Mouse (Mus musculus): ENCODE data around the gene Hs3st5. TPM values are rescaled to one million over a fixed set of nuclear protein-coding genes. Genes with fewer than 3 reads are reported as not detected.

Hs3st5 gene
- polyA plus RNA-seq, 1 experiment from 2014 or later: 3.1 TPM

DNA sequence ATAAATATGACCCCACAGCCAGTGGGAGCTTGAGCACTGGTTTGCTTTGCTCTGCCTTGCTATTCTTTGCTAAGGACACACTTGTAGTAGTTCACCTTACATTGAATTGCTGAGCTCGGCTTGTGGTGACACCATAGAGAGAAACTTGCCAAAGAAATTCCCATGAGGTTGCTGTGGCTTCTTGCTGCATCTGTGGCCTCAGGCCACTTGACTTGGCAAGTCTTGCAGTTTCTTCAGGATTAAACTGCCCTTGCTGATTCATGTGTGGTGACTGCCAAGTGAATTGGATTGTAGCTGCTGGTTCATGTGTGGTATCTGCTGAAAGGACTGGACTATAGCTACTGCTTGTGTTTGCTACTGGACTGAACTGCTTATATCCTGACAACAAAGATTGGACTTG is 13.0 kb upstream of the Hs3st5 start:
- ATAC-seq (replicated peaks; ENCODE audit: insufficient number of reproducible peaks, low FRiP score, low TSS enrichment, low read depth): no peak
- H3K4me2 ChIP-seq (ENCODE audit: low read depth, low read length): no peak overlapping the region
- no peak overlapping the region for H3K4me3 ChIP-seq (ENCODE audit: low read depth, low read length)
- no peaks in the 10 kb centered on the region for H3K36me3 ChIP-seq (replicated peaks; ENCODE audit: control insufficient read depth, insufficient read depth, low read depth, low read length)
- no peak overlapping the region for H3K27ac ChIP-seq (replicated peaks; ENCODE audit: low read depth, low read length)
- DNase-seq (ENCODE audit: low spot score): no peak
- 90% methylated on average over 1 of the region's 1 CpGs for WGBS
- H3K4me1 ChIP-seq (ENCODE audit: control insufficient read depth, insufficient read depth, low read length): no peaks in the 10 kb centered on the region
- no peak overlapping the region for H3K9ac ChIP-seq (replicated peaks; ENCODE audit: low read length)
- no peaks in the 10 kb centered on the region for H3K27me3 ChIP-seq (ENCODE audit: control insufficient read depth, insufficient read depth, low read length)
- H3K9me3 ChIP-seq (replicated peaks; ENCODE audit: control insufficient read depth, low read length): no peaks in the 10 kb centered on the region

DNA sequence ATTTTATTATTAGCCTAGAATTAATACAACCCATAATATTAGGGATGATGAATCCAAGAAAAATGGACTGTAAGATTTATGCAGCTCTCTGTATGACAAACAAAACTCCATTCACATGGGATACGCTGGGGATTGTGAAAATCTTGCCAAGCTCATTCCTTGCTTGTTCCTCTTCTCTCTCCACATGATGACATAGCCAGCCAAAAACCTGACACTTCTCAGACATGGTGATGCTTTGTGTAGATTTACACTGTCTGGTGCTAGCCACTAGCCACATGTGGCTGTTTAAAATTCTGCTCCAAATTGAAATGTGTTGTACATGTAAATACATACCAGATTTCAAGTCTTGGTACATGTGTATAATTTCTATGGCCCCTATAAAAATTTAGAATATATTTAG is 6.9 kb upstream of the Hs3st5 start:
- H3K4me3 ChIP-seq (ENCODE audit: low read depth, low read length): no peak overlapping the region
- no peaks in the 10 kb centered on the region for H3K4me1 ChIP-seq (ENCODE audit: control insufficient read depth, insufficient read depth, low read length)
- H3K9me3 ChIP-seq (replicated peaks; ENCODE audit: control insufficient read depth, low read length): no peaks in the 10 kb centered on the region
- no peak overlapping the region for H3K27ac ChIP-seq (replicated peaks; ENCODE audit: low read depth, low read length)
- no peaks in the 10 kb centered on the region for H3K36me3 ChIP-seq (replicated peaks; ENCODE audit: control insufficient read depth, insufficient read depth, low read depth, low read length)
- no peak for DNase-seq (ENCODE audit: low spot score)
- H3K9ac ChIP-seq (replicated peaks; ENCODE audit: low read length): no peak overlapping the region
- WGBS: 93% methylated on average over 1 of the region's 1 CpGs
- ATAC-seq (replicated peaks; ENCODE audit: insufficient number of reproducible peaks, low FRiP score, low TSS enrichment, low read depth): no peak
- H3K27me3 ChIP-seq (ENCODE audit: control insufficient read depth, insufficient read depth, low read length): no peaks in the 10 kb centered on the region
- H3K4me2 ChIP-seq (ENCODE audit: low read depth, low read length): no peak overlapping the region

DNA sequence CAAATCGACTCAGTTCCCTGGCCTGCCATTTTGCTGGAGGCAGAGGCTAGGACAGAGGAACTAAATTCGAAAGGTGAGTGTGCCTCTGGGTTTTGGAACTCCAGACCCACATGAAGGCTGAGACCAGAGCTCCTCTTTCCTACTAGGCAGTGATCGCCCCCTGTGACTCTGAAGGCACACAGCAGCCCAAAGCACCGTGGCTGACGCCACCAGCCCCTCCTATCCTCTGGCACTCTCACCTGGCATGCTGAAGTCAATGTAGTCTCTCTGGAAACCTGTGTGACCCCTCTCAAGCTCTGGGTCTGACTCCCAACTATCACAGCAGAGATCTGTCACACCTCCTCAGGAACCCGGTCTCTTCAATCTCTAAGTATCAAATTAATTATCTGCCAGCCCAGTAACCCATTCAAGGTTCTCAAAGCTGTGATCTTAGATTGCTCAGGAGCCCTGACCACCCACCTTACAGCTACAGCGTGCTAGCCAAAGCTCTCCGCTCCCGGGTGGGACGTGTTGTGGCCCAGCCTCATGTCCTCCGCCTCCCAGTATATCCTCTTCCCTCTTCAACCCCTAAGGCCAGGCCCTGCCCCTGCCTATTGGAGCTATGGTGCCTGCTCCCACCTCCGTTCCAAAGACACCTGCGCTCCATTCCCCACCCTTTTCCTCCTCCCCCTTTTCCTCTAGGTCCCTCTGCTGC is 434 bp upstream of the Hs3st5 start:
- DNase-seq (ENCODE audit: low spot score): peak; percentile 20

DNA sequence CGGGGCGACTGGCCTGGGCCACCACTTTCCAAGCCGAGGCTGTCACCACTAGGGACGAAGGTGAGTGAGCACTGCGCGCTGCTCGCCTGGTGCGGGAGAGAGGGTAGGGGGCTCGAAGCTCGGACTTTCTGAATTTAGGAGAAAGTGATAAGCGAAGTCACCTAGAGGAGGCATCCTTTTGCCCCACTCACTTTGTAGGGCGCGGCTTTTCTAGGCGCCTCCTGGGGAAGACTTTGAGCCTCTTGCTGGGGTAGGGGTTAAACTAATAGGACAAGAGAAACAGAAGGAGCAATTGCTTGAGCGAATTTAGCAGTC is 899 bp downstream of the Hs3st5 start:
- no peaks in the 10 kb centered on the region for H3K9me3 ChIP-seq (replicated peaks; ENCODE audit: control insufficient read depth, low read length)
- 0% methylated on average over 15 of the region's 15 CpGs for WGBS
- DNase-seq (ENCODE audit: low spot score): no peak
- no peaks in the 10 kb centered on the region for H3K36me3 ChIP-seq (replicated peaks; ENCODE audit: control insufficient read depth, insufficient read depth, low read depth, low read length)
- H3K27ac ChIP-seq (replicated peaks; ENCODE audit: low read depth, low read length): no peak overlapping the region
- peak overlapping the region; percentile 44 for H3K4me3 ChIP-seq (ENCODE audit: low read depth, low read length)
- ATAC-seq (replicated peaks; ENCODE audit: insufficient number of reproducible peaks, low FRiP score, low TSS enrichment, low read depth): 0 out of 2 replicates have a peak, but pooled peaks have one; percentile 1
- no peaks in the 10 kb centered on the region; the same call in 1 of the 2 replicates for H3K4me1 ChIP-seq (ENCODE audit: control insufficient read depth, insufficient read depth, low read length)
- H3K9ac ChIP-seq (replicated peaks; ENCODE audit: low read length): peak overlapping the region; percentile 10
- peaks cover 24% of the 10 kb centered on the region for H3K27me3 ChIP-seq (ENCODE audit: control insufficient read depth, insufficient read depth, low read length)
- peak overlapping the region; percentile 88 for H3K4me2 ChIP-seq (ENCODE audit: low read depth, low read length)

More for the DNA sequence above, 434 bp upstream of the Hs3st5 start:
- no peak overlapping the region for H3K27ac ChIP-seq (replicated peaks; ENCODE audit: low read depth, low read length)
- H3K27me3 ChIP-seq (ENCODE audit: control insufficient read depth, insufficient read depth, low read length): peaks cover 24% of the 10 kb centered on the region
- H3K4me1 ChIP-seq (ENCODE audit: control insufficient read depth, insufficient read depth, low read length): no peaks in the 10 kb centered on the region; the same call in 1 of the 2 replicates
- H3K36me3 ChIP-seq (replicated peaks; ENCODE audit: control insufficient read depth, insufficient read depth, low read depth, low read length): no peaks in the 10 kb centered on the region
- H3K4me2 ChIP-seq (ENCODE audit: low read depth, low read length): peak overlapping the region; percentile 88
- H3K9ac ChIP-seq (replicated peaks; ENCODE audit: low read length): peak overlapping the region; percentile 10; the same call in 1 of the 2 replicates
- H3K9me3 ChIP-seq (replicated peaks; ENCODE audit: control insufficient read depth, low read length): no peaks in the 10 kb centered on the region
- peak; percentile 80; the same call in 1 of the 2 replicates for ATAC-seq (replicated peaks; ENCODE audit: insufficient number of reproducible peaks, low FRiP score, low TSS enrichment, low read depth)
- H3K4me3 ChIP-seq (ENCODE audit: low read depth, low read length): peak overlapping the region; percentile 44
- WGBS: 8% methylated on average over 13 of the region's 13 CpGs

DNA sequence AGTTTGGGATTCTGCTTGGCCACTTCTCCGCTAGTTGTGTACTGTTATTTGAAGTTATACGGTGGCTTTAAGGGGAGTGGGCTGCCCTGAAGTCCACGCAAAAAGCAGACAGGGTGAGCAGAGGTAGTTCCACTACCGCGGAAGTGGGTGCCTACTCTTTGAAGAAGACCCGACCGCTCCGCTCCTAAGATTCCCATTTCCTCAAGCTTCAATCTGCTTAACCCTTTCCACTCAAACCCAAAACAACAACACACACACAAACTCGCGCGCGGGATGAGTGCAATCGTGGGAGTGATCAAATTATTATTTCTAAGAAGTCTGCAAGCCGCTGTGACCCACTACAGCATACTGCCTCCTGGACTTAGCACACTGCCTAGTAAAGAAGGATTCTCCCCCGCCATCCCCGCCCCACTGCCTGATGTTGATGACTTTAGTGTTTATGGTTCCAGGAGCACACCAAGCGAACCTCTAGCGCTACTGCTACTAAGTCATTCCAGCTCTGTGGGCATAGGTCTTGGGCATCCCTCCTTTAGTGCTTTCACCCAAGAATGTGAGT is 1.5 kb downstream of the Hs3st5 start:
- Histone ChIP-seq H3K4me2 (ENCODE audit: low read depth, low read length) (peak overlapping the region; percentile 88), H3K27me3 (ENCODE audit: control insufficient read depth, insufficient read depth, low read length) (peaks cover 24% of the 10 kb centered on the region), H3K27ac (replicated peaks; ENCODE audit: low read depth, low read length) (no peak overlapping the region), H3K36me3 (replicated peaks; ENCODE audit: control insufficient read depth, insufficient read depth, low read depth, low read length) (no peaks in the 10 kb centered on the region), H3K9ac (replicated peaks; ENCODE audit: low read length) (peak overlapping the region; percentile 41; the same call in 1 of the 2 replicates), H3K4me1 (ENCODE audit: control insufficient read depth, insufficient read depth, low read length) (no peaks in the 10 kb centered on the region; the same call in 1 of the 2 replicates), H3K9me3 (replicated peaks; ENCODE audit: control insufficient read depth, low read length) (no peaks in the 10 kb centered on the region), H3K4me3 (ENCODE audit: low read depth, low read length) (peak overlapping the region; percentile 44)
- DNase-seq (ENCODE audit: low spot score) (peak; percentile 17), ATAC-seq (replicated peaks; ENCODE audit: insufficient number of reproducible peaks, low FRiP score, low TSS enrichment, low read depth) (no peak)
- 1% methylated on average over 18 of the region's 18 CpGs for WGBS

DNA sequence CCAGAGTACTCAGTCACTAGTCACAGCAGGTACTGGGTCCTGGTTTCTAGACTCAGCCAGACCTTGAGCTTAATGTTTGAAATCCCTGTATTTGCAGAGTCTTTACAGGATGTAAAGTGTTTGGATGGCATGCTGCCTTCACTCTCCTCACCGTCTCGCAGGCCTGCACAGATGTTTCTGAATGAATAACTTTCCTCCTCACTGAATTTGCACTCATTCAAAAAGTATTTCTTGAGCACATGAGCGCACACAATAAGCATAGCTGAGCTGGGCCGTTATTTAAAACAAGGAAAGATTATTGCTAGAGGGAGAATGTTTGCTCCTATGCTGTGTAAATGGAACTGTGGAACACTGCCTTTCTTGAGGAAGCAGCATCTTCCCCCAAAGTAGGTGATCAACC is 2.9 kb downstream of the Hs3st5 start:
- Histone ChIP-seq H3K36me3 (replicated peaks; ENCODE audit: control insufficient read depth, insufficient read depth, low read depth, low read length) (no peaks in the 10 kb centered on the region), H3K4me2 (ENCODE audit: low read depth, low read length) (no peak overlapping the region), H3K9me3 (replicated peaks; ENCODE audit: control insufficient read depth, low read length) (no peaks in the 10 kb centered on the region), H3K4me1 (ENCODE audit: control insufficient read depth, insufficient read depth, low read length) (no peaks in the 10 kb centered on the region; the same call in 1 of the 2 replicates), H3K27ac (replicated peaks; ENCODE audit: low read depth, low read length) (no peak overlapping the region), H3K27me3 (ENCODE audit: control insufficient read depth, insufficient read depth, low read length) (peaks cover 24% of the 10 kb centered on the region), H3K4me3 (ENCODE audit: low read depth, low read length) (no peak overlapping the region), H3K9ac (replicated peaks; ENCODE audit: low read length) (no peak overlapping the region)
- DNase-seq (ENCODE audit: low spot score) (no peak), ATAC-seq (replicated peaks; ENCODE audit: insufficient number of reproducible peaks, low FRiP score, low TSS enrichment, low read depth) (no peak)
- 68% methylated on average over 4 of the region's 4 CpGs for WGBS

DNA sequence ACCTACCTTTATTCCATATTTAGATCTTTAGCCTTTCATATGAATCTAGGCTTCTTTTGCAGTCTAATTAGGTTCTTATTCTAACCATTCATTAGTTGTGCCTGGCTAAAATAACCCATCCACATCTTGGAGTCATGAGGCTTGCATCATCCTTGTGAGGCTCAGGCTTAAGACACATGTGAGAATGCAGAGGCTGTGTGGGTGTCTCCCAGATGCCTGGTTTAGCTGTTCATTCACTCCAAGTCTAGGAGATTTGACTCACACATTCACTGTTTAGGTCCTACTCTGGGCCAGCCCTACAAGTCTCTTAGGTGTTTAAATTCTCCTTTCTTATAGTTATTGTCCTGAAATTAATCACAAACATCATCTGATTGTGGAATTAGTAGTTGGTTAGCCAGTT is 17.3 kb downstream of the Hs3st5 start:
- ATAC-seq (replicated peaks; ENCODE audit: insufficient number of reproducible peaks, low FRiP score, low TSS enrichment, low read depth) (no peak), DNase-seq (ENCODE audit: low spot score) (no peak)
- H3K4me3 ChIP-seq (ENCODE audit: low read depth, low read length): no peak overlapping the region
- no peaks in the 10 kb centered on the region for H3K27me3 ChIP-seq (ENCODE audit: control insufficient read depth, insufficient read depth, low read length)
- H3K27ac ChIP-seq (replicated peaks; ENCODE audit: low read depth, low read length): no peak overlapping the region
- no peaks in the 10 kb centered on the region for H3K36me3 ChIP-seq (replicated peaks; ENCODE audit: control insufficient read depth, insufficient read depth, low read depth, low read length)
- no peaks in the 10 kb centered on the region for H3K9me3 ChIP-seq (replicated peaks; ENCODE audit: control insufficient read depth, low read length)
- no peak overlapping the region for H3K9ac ChIP-seq (replicated peaks; ENCODE audit: low read length)
- no peaks in the 10 kb centered on the region for H3K4me1 ChIP-seq (ENCODE audit: control insufficient read depth, insufficient read depth, low read length)
- no peak overlapping the region for H3K4me2 ChIP-seq (ENCODE audit: low read depth, low read length)

DNA sequence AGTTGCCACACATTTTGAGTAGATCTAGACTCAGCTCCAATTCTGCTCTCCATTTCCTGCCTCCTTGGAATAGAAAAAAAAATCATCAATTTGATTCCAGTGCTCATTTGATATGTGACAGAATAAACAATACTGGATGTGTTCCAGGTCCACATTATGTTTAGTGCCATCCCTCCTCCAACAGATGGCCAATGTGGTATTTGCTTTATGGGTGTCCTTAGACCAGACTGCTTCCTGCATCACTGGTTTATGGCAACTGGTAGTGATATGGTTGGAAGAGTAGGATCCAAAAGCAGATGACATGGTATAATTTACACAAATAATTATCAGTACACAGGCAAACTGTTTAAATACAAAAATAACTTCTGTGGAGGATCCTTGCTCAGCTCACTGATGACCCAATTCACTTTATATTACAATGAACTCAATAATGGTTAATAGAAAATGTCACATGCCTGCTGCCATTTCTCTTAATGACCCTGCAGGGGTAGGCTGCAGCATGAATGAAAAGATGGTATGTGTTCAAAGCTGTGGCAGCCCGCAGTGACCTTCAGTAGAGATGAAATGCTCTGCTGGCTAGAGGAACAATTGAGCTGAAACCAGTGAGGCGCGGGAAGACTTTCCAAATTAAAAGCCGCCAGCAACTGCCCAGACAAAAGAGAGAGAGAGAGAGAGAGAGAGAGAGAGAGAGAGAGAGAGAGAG is 27.2 kb downstream of the Hs3st5 start:
- no peak overlapping the region for H3K9ac ChIP-seq (replicated peaks; ENCODE audit: low read length)
- no peaks in the 10 kb centered on the region for H3K9me3 ChIP-seq (replicated peaks; ENCODE audit: control insufficient read depth, low read length)
- DNase-seq (ENCODE audit: low spot score): no peak
- H3K27ac ChIP-seq (replicated peaks; ENCODE audit: low read depth, low read length): no peak overlapping the region
- H3K4me3 ChIP-seq (ENCODE audit: low read depth, low read length): no peak overlapping the region
- ATAC-seq (replicated peaks; ENCODE audit: insufficient number of reproducible peaks, low FRiP score, low TSS enrichment, low read depth): 0 out of 2 replicates have a peak, but pooled peaks have one; percentile 59
- 64% methylated on average over 4 of the region's 4 CpGs for WGBS
- H3K27me3 ChIP-seq (ENCODE audit: control insufficient read depth, insufficient read depth, low read length): no peaks in the 10 kb centered on the region
- H3K36me3 ChIP-seq (replicated peaks; ENCODE audit: control insufficient read depth, insufficient read depth, low read depth, low read length): no peaks in the 10 kb centered on the region
- H3K4me1 ChIP-seq (ENCODE audit: control insufficient read depth, insufficient read depth, low read length): no peaks in the 10 kb centered on the region
- H3K4me2 ChIP-seq (ENCODE audit: low read depth, low read length): no peak overlapping the region

All from embryonic facial prominence, embryonic 11.5 days (tissue).